Mouse (Mus musculus): Measurements from ENCODE around the gene Map3k13.
"Not testable (repeated sequence)": the region's sequence is repeated elsewhere in the genome, so short reads cannot be mapped to it uniquely, and the experiment has no call there.

Gene Map3k13

DNA sequence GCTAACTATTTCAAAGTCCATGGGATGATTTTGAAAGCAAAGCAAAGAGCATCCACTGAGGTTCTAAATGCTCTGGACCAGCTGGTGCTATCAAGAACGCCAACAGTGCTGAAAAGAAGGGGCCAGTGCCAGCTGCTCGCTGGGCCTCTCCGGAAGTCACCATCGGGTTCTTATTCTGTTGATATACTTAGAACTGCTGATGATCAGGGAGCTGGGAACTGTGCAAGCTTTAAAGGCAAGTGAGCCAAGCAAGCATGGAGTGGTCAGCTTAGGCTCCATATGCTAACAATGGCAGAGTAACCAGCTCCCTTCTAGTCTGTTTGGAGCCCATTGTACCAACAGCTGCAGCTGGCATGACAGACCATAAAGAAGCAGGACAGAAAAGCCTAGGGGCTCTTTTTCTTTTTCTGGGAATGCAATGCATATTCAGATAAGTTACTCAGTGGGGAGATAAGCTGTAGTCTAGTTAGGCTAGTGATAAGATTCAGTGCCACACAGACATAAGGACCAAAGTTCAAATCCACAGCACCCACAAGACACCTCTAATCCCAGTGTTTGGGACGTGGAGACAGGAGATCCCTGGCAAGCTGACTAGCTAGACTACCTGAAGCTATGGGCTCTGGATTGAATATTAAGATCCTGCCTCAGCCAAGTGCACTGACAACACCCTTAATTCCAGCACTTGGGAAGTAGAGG lies 60.6 kb downstream of the Map3k13 start:
- no peak for DNase-seq

DNA sequence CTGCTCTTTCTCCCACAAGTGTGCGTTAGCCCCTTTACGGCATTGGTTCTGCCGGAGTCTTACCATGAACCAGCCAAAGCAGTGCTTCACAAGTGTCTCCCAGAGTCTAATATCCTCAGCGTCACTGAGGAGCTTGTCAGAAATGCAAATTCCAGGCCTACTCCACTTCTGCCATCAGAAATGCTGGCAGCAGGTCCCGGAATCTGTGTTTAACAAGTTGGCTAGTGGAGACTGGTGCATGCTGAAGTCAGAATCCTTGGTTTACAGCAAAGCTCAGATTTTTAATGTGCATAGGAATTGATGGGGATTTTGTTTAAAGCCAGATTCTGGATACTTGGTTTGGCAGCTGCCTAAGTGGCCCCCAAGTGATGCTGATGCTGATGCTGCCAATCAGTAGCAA lies 62.0 kb downstream of the Map3k13 start:
- no peak for DNase-seq

DNA sequence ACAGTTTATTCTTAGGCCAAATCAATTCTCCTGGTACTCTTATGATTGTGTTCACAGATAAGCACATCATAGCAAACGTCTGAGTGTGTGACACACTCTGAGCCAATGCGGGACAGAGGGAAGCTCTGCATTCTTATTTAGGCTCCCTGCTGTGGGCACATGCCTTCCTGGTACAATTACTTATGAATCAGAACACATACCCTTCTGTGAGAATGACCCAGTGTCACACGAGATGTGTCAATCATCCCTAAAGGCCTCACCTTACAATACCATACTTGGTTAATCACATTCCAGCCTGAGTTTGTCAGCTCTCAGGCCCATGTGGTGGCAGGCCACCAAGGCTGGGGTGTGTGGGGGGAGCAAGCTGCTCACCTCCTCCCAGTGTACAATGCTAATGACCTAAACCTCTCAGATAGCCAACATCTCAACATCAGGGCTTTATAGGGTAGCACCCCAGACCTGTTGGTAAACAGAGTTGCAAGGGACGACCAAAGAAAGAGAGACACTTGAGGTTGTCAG lies 63.0 kb downstream of the Map3k13 start:
- no peak for DNase-seq

DNA sequence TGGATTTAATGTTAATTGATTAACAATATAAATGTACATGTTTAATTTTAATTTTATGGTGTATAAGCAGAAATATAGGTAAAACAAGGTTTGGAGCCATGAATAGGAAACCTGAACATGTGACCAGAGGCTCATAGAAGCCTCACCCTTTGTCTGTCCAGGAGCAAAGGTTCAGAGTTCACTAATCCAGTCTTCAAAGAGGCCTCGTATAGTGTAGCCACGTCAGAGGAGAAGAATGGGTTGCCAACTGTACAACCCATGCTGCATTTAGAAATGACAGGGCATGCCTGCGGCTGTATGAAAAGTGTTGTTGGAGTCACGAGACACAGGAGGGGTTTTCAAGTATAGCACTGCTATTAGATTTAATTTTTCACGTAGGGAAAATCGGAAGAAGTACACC lies 64.0 kb downstream of the Map3k13 start:
- no peak for DNase-seq

DNA sequence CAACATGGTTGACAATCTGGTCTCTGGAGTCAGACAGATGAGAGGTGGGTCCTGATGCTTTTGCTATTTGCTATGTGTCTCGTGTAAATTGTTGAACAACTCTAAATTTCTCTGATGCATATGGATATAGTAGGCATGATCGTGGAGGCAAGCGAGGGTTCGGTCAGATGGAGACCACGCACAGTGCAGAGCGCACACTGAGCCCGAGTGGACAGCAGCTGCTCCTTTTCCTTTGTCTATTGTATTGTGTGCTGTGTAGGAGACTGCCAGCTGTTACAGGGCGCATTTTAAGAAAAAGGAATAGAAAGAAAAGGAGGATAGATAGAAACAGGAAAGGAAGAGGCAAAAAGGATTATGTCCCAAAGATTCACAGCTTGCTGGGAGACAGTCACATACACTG lies 64.7 kb downstream of the Map3k13 start:
- DNase-seq, result no peak

DNA sequence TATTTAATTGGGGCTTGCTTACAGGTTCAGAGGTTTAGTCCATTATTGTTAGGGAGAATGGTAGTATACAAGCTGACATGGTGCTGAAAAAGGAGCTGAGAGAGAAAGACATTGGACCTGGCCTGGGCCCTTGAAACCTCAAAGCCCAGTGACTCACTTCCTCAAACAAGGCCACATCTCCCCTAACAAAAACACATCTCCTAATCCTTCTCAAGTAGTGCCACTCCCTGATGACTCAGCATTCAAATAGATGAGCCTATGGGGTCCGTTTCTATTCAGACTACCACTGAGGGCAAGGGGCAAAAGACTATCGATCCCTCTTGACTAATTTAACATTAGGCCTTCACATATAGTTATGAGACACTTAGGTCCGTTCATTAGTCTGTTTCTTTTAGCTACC lies 68.3 kb downstream of the Map3k13 start:
- DNase-seq, result no peak

DNA sequence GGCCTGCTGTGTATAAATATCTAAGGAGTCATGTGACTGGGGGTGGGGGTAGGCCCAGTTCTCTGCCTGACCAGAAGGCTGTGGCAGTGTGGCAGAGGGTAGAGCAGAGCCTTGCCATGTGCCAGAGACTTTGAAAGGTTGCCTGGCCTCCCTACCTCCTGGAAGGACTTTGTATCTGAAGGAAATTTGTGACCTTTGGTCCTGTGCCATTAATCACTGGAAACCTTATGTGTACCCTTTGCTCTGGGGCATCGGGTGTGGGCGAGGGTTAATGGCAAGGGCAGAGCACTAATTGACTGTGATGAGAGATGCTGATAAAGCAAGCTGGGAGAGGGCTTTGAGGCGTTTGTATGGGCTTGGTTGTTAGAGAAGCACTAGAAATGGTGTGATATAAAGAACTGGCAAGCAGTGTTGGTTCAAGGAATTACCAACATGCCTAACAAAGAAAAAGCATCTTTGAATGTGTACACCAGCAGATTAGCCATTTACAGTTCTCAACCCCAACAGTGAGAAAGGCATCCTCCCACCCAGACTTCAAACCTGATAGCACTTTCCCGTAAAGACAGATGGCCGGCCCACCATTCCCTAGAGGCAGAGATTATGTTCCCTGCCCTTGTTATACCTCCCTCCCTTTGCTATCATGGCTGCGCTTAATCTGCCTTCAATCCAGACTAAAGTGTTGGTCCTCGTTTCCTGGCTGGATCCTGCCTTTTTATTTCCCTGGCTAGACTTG lies 71.3 kb downstream of the Map3k13 start:
- DNase-seq, result no peak

DNA sequence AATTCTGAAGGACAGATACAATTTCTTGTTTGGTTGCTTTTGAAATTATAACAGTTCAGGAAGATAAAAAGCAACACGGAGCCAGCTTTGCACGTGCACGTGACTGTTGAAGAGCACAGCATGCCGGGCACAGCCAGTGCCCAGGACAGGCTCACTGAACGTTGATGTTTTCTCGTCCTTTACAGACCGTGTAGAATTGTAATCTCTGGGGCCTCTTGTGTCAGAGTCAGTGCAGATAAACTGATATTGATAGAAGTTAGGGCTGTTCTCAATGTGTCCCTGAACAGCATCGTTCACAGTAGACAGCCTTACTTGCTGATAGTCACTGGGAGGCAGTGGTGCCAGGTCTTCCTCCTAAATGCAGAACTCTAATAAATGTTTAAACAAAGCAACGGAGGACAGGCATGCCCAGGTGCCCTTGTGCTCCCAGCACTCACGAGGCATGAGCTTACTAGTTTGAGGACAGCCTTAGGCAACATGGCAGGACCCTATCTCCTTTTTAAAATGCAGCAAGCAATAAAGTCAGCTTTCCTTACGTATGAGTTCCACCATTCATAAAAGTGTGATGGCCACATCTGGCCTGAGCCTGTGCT lies 71.9 kb downstream of the Map3k13 start:
- DNase-seq, result no peak

DNA sequence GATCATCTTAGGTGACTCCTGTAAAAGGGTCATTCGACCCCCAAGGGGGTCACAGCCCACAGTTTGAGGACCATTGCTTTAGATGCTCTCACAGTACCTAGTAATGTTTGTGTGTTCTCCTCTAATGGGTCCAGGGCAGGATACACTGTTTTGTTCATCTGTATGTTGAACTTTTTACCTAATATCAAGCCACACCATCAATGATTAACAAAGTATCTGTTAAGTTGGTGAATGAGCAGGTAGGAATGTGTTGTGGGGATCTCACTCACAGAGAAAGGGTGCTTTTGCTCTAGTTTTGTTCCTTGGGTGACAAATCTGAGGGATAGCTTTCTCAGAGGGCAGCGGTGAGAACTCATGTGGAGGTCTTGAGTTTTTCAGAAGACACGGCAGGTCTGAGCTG lies 73.6 kb downstream of the Map3k13 start:
- DNase-seq, result no peak

DNA sequence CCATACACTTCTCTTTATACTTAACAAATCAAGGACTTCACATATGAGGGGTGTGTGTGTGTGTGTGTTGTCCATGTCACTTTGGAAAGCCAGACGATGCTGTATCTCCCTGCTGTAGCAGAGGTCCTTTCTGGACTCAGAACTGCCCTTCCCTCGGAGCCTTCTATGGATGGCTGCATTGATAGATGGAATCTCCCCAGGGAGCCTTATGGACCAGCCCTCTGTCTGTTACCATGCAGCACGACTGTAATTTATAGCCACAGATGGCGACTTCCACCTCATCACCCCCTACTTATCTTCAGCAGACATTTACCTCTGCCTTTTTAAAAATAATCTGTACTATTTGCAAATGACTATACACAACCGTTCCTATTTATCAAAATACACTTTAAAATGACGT lies 74.5 kb downstream of the Map3k13 start:
- DNase-seq, result no peak

DNA sequence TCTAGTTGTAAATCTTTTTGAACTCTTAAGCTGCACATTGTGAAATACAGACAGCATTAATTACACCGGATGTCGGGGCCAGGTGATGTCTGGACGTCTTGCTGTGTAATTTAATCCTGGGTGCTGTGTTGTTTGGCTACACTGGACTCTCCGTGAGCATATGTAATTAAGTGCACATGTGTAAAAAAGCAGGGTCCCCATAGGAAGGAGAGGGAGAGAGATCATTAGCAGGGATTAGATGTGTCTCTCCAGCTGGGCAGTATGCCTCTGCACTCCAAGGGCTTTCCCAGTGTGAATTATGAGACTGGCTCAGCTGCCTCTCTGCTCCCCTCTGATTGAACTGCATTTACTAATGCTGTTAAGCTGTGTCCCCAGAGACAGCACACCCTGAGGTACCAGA lies 75.7 kb downstream of the Map3k13 start:
- DNase-seq, result no peak

DNA sequence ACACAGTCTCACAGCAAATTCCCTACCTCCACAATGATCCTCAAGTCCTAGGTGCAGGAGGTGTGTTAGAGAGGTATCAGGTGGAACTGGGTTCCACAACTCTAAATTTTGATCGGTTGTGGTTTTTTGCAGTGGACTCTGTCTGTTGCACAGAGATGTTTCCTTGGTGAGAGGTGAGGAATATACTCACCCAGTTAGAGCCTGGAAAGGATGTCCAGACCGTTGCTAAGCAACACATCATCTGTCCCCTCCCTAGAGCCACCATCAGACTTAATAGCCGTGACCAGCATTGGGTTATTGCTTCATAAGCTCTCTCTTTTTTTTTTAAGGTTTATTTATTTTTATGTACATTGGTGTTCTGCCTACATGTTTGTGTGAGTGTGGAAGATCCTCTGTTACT lies 83.6 kb downstream of the Map3k13 start:
- DNase-seq, result no peak

DNA sequence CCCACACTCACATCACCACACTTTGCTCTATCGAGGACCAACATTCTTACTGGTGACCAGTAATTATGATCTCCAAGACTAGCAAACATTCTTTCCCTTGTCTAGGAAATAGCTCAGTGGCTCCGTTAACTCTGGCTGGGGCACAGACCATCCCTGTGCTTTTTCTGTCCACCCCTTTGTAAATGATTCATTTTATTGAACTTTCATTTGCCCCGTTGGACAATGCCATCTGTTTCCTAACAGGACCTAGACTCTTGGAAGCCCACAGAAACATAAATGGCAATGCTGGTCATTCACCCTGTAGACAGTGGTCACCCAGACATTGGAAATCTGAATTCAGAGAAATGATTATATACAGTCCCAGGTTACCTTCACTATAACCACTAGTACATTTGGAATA lies 84.7 kb downstream of the Map3k13 start:
- DNase-seq, result no peak

DNA sequence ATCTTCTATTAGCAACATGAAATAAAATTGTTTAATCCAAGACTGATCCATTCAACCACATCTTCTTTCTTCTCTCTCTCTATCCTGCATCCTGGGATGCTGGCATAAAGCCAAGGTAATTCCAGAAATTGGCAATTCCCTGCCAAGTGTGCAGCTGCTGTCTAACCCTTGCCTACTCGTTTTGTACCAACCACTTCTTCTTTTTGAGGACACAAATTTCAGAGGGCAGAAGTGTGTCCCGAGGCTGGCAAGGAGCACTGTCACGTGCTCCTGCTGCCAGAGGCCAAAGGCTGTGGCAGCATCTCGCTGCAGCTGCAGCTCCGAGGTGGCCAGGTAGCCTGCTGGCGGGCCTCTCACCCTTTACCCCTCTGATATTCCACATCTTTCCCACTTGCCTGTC lies 87.0 kb downstream of the Map3k13 start:
- DNase-seq, result no peak

DNA sequence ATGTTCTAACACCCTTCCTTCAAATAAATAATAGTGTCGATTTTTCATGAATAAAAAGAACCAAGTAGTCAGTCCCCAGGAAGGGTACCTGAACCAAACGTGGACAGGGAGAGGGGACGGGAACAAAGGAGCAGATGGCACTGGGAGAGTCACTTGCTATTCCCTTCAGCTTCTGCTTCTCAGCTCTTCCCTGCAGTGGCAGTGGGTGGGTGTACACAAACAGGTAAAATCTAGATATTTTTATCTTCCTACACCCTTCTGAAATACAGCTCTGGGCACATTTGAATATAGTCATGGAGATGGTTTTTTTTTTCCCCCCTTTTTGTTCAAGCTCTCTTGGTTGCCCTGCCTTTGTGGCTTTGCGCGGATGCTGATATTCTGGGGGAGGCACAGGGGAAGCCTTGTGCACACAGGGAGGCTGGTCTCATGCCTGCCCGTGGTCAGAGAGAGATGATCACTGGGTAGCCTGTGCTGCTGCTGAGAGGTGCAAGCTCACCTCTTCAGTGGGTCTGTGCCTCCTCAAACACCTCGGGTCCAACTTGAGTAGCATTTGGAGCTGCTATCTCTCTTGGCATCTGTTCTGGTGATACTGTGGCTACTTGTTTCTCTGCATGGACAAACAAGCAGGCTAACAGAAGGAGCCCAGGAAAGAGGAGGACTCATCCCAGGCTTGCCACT lies 87.6 kb downstream of the Map3k13 start:
- DNase-seq, result no peak

DNA sequence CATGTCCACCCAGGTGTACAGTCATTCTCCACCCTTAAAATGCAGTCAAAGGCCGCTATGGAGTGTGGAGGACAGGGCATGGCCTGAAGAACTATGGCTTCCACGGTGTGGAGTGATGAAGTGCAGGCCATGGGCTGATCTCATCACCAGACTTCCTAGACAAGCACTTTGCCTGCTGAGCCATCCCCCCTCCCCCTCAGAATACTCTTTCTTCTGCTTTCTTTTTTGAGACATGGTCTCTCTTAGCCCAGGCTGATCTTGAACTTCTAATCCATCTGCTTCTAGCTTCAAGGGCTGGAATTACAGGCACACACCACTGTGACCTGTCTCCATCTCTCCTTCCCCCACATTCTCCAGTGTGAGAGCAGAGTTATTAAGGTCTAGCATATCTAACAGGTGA lies 93.5 kb downstream of the Map3k13 start:
- DNase-seq, result no peak

DNA sequence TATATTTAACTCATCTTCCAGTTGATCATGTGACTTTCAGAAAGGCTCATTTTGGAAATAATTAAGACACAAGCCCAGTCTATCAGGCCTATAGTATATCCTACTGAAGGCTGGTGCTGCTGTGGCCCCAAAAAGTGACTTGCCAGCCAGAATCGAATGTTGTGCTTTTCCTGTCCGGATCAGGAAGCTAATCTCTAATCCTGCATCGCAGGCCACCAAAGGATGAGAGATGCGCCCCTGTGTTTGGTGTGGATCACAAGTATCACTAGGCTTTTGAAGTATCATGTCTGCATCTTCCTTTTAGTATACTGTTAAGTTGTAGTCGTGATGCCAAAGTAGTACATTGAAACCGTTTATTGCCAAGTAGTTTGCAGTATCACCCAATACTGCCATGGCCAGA lies 99.7 kb downstream of the Map3k13 start:
- no peak for DNase-seq

DNA sequence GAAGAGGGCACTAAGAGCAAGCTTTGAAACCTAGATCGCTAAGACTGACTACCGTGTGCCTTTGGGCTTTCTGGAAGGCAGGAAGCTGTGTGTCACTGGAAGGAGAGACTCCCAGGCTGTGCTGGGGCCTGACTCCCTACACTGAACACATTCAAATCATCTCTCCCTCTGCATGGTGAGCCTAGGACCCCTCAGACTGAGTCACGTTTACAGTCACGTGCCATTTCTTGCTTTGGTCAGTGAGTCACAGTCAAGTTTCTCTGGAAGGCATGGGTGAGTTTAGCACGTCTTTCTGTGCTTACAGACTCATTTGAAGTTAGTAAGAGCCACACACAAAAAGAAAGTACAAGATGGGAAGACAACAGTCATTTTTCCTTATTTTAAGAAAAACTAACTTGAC lies 107.1 kb downstream of the Map3k13 start:
- DNase-seq, result no peak

DNA sequence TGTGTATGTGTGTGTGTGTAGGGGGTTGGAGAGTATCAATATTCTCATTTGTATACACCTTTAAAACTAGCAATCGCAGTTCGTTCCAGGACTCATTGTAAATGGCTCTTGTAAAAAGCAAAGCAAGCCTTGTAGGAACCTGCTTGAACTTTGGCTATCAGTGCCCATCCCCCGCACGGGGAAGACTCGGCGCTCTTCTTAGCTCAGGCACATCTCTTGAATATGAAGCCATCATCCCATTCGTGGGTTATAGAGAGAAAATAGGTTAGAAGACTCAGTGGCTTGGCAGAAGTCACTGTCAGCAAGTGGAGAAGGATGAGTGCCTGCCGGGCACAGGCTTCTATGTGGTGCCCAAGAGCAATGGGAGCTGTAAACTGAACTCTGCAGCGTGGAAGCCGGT lies 110.5 kb downstream of the Map3k13 start:
- no peak for DNase-seq

DNA sequence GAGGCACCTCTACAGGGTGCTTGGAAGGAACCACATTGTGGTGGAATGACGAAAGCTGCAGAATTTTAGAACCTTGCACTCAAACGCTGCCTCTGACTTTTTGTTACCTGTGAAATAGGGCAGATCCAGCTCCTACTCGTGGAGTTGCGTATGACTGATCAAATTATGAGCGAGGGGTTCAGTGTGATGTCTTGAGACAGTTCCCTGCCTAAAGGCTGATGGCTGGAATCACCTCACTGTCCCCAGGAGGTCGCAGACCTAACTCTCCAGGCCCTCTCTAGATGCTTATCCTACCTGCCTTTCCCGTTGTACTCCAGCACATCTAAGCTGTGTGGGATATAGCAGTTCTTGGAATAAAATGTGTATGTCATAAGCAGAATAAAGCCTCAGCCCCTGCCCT lies 111.8 kb downstream of the Map3k13 start:
- DNase-seq, result no peak

DNA sequence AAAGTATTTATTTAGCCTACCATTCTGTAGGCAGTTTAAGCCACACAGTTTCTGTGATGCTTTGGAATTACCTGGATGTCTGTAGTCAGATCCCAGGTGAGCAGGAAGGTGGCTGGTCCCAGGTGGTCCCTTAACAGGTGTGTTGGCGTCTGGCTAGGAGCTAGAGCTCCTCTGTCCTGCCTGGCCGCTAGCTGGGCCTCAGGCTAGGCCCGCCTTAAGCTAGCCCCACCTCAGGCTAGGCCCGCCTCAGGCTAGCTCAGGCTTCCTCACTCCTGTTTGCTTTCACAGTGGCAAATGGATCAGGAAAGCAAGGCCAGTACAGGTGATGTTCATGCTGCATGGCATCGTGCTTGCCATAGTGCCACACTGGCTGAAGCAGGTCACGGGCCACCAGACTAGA lies 112.8 kb downstream of the Map3k13 start:
- no peak for DNase-seq

DNA sequence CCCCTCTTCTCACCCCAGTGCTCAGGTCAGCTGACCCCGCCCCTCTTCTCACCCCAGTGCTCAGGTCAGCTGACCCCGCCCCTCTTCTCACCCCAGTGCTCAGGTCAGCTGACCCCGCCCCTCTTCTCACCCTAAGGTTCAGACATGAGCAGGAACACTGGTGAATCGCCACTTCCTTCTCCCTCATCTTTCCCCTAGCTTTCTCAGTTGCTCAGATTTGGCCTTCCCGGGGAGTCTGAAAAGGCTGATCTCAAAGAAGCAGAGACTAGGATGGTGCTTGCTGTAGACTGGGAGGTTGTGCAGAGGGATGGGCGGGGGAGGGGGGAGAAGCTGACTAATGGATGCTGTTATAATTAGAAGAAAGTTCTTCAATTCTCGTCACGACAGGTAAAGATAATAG lies 114.8 kb downstream of the Map3k13 start:
- not testable (repeated sequence) for DNase-seq

DNA sequence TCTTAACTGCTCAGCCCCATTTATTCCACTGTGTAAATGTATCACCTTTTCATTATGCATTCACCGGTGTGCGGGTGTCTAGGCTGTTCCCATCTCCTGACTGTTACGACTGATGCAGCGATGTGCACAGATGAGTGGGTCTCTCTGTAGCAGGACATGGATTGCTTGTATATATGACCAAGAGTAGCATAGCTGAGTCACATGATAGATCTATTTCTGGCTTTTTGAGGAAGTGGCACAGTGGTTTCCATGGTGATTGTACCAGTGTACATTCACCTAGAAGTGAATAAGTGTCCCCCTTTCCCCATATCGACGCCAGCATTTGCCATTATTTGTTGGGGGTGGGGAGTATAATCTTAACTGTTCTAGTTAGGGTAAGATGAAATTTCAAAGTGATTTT lies 119.2 kb downstream of the Map3k13 start:
- DNase-seq, result no peak

DNA sequence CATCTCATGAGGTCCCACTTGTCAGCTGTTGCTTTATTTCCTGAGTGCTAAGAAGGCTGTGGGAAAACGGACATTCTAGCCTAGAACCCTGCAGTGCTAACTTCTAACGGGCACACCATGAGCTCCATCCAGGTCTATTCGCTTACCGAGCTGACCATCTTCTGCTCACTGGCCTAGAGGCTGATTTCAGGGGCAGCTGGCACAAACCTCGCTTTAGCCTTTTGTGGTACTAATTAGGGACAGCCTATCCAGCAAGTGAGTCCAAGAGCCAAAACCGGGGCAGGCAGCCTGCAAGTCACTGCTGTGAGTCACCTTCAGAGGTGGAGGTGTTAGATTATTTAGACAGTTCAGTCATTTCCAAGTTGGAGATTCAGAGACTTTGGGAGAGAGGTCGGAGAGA lies 122.5 kb downstream of the Map3k13 start:
- no peak for DNase-seq

All from spleen, adult 18-20 months (tissue).